Mouse (Mus musculus) C2C12 (cell line): ENCODE data around the gene Nop10.
"Not testable (repeated sequence)": the region's sequence is repeated elsewhere in the genome, so short reads cannot be mapped to it uniquely, and the experiment has no call there.

Experiments
- CTCF ChIP-seq: IDR thresholded peaks from one replicate; pipeline ENCODE4 v1.5.1; 2011; ENCODE audit not compliant: control insufficient read depth, insufficient read depth, insufficient read length
- MYOD1 ChIP-seq: IDR thresholded peaks from one replicate; pipeline ENCODE4 v1.6.1; 2011; ENCODE audit warnings: low read depth; ENCODE audit not compliant: control insufficient read depth, insufficient read length

DNA sequence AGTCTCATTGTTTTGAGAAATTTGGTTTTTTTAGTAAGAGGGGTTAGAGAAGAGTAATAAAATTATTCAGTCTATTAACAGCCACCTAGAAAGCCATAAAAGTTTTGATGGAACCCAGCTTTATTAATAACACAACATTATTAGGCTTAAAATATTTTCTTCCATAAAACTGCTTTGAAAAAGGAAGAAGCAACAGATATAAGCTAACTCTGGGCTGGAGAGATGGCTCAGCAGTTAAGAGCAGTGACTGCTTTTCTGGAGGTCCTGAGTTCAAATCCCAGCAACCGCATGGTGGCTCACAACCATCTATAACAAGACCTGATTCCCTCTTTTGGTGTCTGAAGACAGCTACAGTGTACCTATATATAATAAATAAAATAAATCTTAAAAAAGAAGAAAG is 24.3 kb downstream of the Nop10 start:
- not testable (repeated sequence) for TF ChIP-seq CTCF, MYOD1
